Mouse (Mus musculus) brain, embryonic 14.5 days (tissue): ENCODE measurements at regions not wholly inside any gene's neighbourhood (a gene's known extent, or its start where the extent isn't known, plus 50 kb on each side); places are given as distances from the start of the nearest gene placed in this dataset.

Experiments
- CTCF ChIP-seq: fragments of 200-500 bp; IDR thresholded peaks from 2 replicates; pipeline ENCODE4 v1.5.1; 2012; ENCODE audit warnings: inconsistent platforms, mild to moderate bottlenecking, moderate library complexity, borderline replicate concordance; ENCODE audit not compliant: insufficient read depth, insufficient read length; ENCODE audit errors: extremely low read depth
- POLR2A ChIP-seq: fragments of 200-500 bp; IDR thresholded peaks from 2 replicates; pipeline ENCODE4 v1.6.1; 2012; ENCODE audit warnings: mild to moderate bottlenecking, inconsistent platforms, borderline replicate concordance; ENCODE audit not compliant: poor library complexity, insufficient read depth, insufficient read length, severe bottlenecking; ENCODE audit errors: extremely low read depth

DNA sequence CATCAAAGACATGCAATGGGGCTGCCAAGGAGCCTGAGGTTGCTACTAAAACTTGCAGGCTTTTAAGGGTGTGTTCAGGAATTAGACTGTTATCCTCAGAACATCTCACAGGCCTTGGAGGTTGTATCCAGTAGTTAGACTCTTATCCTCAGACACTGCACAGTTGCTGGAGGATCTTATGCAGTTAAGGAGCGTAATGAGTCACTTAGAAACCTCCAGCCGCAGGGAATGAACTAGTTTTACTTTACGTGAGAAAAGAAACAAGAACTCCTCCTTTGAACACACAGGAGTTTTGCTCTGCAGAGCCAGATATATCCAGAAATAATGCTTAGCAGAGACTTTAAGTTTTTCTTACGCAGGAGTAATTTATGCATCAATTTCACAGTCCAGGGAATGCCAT lies 70.1 kb upstream of the Fam241a start:
- TF ChIP-seq CTCF (no peak), POLR2A (no peak)
